Mouse (Mus musculus) cortical plate, adult 2 months (tissue): Measurements from ENCODE around the gene Kcnq5. TPM values are rescaled to one million over a fixed set of nuclear protein-coding genes. Genes with fewer than 3 reads are reported as not detected.

Experiments used
- H3K27ac ChIP-seq: fragments of 200-500 bp; 2 replicates; pipeline ENCODE4 v1.5.1; 2012; ENCODE audit warnings: low read length, control low read depth, inconsistent platforms; ENCODE audit not compliant: insufficient read depth
- H3K4me1 ChIP-seq: fragments of 200-500 bp; 2 replicates; pipeline ENCODE4 v1.6.1; 2011; ENCODE audit warnings: low read length; ENCODE audit not compliant: control insufficient read depth, insufficient read depth
- H3K4me3 ChIP-seq: fragments of 200-500 bp; 2 replicates; pipeline ENCODE4 v1.5.1; 2011; ENCODE audit warnings: mild to moderate bottlenecking, low read length, control low read depth; ENCODE audit not compliant: insufficient read depth
- CTCF ChIP-seq: fragments of 200-500 bp; IDR thresholded peaks from 2 replicates; pipeline ENCODE4 v1.5.1; 2011; ENCODE audit warnings: mild to moderate bottlenecking, control low read depth, low read length; ENCODE audit not compliant: insufficient read depth; ENCODE audit errors: extremely low read depth
- POLR2A ChIP-seq: fragments of 200-500 bp; IDR thresholded peaks from 2 replicates; pipeline ENCODE4 v1.6.1; 2011; ENCODE audit warnings: mild to moderate bottlenecking, low read length, control low read depth; ENCODE audit not compliant: insufficient read depth; ENCODE audit errors: extremely low read depth
- polyA plus RNA-seq: library from polyadenylated mRNA; depleted of rRNA; stranded (reverse); fragments of >200 nt; gene quantifications from 2 replicates; pipeline ENCODE4 v1.2.3, GENCODE M21; 2012; rRNA removed

Kcnq5 gene
- 25.8 and 26.0 TPM in 2 replicates for polyA plus RNA-seq

- Histone ChIP-seq H3K27ac (peak within 1 kb of the TSS; percentile 86), H3K4me1 (peaks cover 2% of the 10 kb centered on the region; the same call in 1 of the 2 replicates), H3K4me3 (peak within 1 kb of the TSS; percentile 81)
- no peak for TF ChIP-seq POLR2A
- no peak for TF ChIP-seq CTCF
These were observed at the start of gene Kcnq5 for GRCm38 (mm10) chr1:21961251-21962082. Gene Kcnq5, minus strand, starts transcription at chr1:21961942.

DNA sequence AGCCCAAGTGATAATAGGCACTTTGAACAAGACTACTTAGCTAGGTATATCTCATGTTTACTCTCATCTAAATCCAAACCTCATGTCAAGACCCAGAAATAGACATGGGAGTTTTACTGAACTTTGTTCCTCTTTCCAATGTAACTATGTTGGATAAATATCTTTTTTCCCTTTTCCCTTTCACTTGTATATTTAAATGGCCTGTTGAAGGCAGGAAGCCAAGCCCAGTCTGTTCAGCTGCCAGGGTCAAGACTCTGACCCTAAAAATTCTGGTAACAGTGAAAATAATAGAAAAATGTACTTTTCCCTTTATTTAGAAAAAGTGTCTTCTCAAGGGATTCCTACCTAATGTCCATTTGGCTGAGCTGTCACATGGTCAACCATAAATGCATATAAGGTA, 18.0 kb upstream of the Kcnq5 start:
- TF ChIP-seq POLR2A (no peak), CTCF (no peak)
- Histone ChIP-seq H3K27ac (no peak overlapping the region), H3K4me3 (no peak overlapping the region), H3K4me1 (no peaks in the 10 kb centered on the region)

DNA sequence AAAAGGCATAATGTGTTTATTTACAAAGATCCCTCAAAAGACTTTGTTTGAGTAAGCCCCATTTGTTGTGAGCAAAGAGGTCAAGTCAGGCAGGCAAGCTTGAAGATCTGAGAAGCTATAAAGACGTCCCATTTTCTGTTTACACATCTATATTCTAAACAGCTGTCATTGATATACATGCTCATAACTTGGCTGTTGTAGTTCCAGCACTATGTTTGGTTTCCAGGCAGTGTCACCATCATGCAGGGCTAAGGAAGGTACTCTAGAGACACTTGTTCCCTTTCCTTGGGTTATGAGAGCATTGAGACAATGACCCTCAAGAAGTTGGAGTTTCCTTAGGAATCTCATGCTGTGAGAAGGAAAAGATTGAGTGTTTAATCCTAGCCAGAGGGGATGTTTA, 17.6 kb upstream of the Kcnq5 start:
- TF ChIP-seq CTCF: no peak
- TF ChIP-seq POLR2A: no peak
- Histone ChIP-seq H3K4me1 (no peaks in the 10 kb centered on the region), H3K4me3 (no peak overlapping the region), H3K27ac (no peak overlapping the region)

- H3K4me1 ChIP-seq: no peaks in the 10 kb centered on the region
These were observed 12.3 kb upstream of the Kcnq5 start for GRCm38 (mm10) chr1:21974040-21974439.

DNA sequence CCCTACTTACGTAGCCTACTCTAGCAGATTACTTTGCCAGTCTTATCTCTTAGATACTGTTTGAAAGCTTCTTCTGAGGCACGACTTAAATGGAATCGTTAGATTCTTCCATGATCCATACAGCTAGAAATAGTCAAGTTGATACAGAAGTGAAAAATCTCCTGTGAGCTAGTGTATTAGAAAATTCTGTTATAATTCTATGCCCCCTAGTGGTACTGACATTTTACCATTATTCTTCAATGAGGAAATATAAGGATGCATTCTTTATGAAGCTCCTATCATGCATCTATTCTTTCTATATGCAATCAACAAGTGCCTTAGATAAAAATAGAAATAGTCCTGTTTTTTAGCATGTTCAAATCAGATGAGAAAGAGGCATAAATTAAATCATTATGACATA, 5.4 kb upstream of the Kcnq5 start:
- H3K4me3 ChIP-seq: no peak overlapping the region
- H3K4me1 ChIP-seq: peaks cover 2% of the 10 kb centered on the region; the same call in 1 of the 2 replicates
- TF ChIP-seq POLR2A (no peak), CTCF (no peak)
- no peak overlapping the region for H3K27ac ChIP-seq

More at GRCm38 (mm10) chr1:21974040-21974439, 12.3 kb upstream of the Kcnq5 start:
- H3K27ac ChIP-seq: no peak overlapping the region
- TF ChIP-seq POLR2A: no peak
- no peak for TF ChIP-seq CTCF
- H3K4me3 ChIP-seq: no peak overlapping the region

- TF ChIP-seq POLR2A (no peak), CTCF (no peak)
- Histone ChIP-seq H3K4me3 (peak overlapping the region; percentile 81; the same call in 1 of the 2 replicates), H3K4me1 (peaks cover 2% of the 10 kb centered on the region; the same call in 1 of the 2 replicates), H3K27ac (no peak overlapping the region)
These were observed 1.4 kb upstream of the Kcnq5 start for GRCm38 (mm10) chr1:21962896-21963864.

DNA sequence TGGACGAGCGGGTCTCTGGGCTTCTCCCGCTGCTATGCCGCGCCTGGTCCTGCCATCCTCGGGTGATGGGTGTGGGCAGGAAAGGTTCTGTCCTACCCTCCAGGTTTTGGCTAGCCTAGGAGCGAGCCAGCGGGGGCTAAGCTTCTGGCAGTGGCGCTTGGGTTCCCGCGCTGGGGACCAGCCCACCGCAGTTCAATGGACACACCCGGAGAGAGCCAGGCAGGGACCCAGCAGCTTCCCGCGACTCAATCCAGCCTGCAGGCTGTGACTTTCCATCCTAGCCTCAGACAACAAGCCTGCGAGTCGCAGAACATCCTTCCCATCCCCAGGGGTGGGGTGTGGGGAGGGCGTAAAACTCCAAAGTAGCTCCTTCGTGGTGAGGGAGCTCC, 335 bp upstream of the Kcnq5 start:
- peak overlapping the region; percentile 86 for H3K27ac ChIP-seq
- peaks cover 2% of the 10 kb centered on the region; the same call in 1 of the 2 replicates for H3K4me1 ChIP-seq

DNA sequence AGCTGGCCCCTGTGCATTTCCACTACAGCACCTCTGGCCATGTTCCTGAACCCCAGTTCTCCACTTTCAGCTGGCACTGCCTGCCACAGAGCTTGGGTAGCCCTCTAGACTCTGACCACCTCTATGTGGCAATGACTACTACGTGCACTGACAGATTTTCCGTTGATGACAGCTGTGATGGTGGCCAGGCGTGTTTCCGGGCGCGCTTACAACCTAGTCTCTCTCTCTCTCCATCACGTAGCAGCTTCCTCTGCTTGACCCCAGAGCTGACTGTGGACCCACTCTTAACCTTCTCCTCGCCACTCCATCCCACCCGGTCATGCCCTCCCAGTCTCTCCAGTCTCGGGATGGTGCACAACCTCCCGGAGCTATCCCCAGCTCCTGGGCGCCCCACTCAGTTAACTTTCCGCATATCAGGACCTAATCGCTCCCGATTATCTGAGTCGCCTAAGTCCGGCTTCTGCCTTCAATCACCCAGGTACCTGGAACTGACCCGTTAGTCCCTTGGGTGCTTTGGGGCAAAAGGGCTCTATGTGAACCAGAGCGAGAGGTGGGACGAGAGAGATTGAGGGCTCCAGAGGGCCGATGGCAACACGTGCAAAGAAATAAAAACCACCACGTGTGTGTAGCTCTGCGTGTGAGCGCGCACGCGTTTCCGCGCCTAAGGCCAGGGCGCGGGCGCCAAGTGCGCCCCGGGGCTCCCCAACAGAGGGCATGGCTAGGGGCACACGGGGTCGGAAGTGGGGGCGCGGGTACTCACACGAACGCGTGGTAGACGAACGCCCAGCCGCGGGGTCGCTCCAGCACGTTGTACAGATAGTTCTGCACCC, 1.1 kb downstream of the Kcnq5 start:
- Histone ChIP-seq H3K4me3 (peak overlapping the region; percentile 81), H3K4me1 (peaks cover 2% of the 10 kb centered on the region; the same call in 1 of the 2 replicates), H3K27ac (peak overlapping the region; percentile 61)
- TF ChIP-seq POLR2A: 0 out of 2 replicates have a peak, but pooled peaks have one; percentile 23
- no peak for TF ChIP-seq CTCF

More for the DNA sequence above, 335 bp upstream of the Kcnq5 start:
- peak overlapping the region; percentile 81 for H3K4me3 ChIP-seq
- TF ChIP-seq CTCF (no peak), POLR2A (0 out of 2 replicates have a peak, but pooled peaks have one; percentile 36)

DNA sequence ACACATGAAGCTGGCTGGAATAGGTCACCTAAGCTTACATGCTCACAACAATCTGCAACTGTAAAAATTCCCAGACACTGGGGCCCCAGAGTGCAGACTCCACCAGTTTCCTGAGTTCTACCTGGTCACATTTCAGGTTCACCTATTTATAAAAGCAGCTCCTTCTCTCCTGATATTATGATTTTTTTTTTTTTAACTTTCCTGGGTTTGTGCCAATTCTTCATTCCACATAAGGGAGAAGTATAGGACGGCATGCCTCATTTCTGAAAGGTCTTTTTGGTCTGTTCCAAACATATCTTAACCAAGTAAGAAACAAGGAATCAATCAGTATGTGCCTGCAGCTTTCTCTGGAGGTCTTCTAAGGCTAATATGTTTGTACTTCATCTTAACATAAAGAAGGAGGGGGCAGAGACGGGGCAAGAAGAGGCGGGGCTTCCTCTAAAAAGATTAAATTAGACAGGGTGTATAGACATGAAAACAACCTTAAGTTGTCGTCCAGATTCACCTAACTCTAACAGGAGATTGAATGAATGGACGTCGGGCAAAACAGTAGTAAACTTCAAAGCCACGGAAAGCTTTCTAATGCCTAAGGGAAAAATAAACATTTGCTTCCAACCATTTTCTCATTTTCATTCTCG, 2.0 kb downstream of the Kcnq5 start:
- Histone ChIP-seq H3K4me1 (peaks cover 2% of the 10 kb centered on the region; the same call in 1 of the 2 replicates), H3K27ac (0 out of 2 replicates have a peak overlapping the region, but pooled peaks have one; percentile 13), H3K4me3 (peak overlapping the region; percentile 81)
- TF ChIP-seq POLR2A: no peak
